Mouse (Mus musculus): ENCODE results near the gene Ssmem1. TPM values are rescaled to one million over a fixed set of nuclear protein-coding genes. Genes with fewer than 3 reads are reported as not detected.
A peak's percentile ranks its signal among the peaks of the same experiment; 100 is the strongest.

Ssmem1 gene
- polyA plus RNA-seq, 1 experiment from 2014 or later = 0.20 TPM

- H3K9ac ChIP-seq (ENCODE audit: low read length) = no peak overlapping the region
- H3K9me3 ChIP-seq (replicated peaks; ENCODE audit: control insufficient read depth, low read length) = no peaks in the 10 kb centered on the region
- WGBS = 81% methylated on average over 3 of the region's 3 CpGs
- no peak overlapping the region for H3K4me3 ChIP-seq (ENCODE audit: low read depth, low read length)
- ATAC-seq (no peak), DNase-seq (ENCODE audit: low spot score) (no peak)
- H3K4me1 ChIP-seq (ENCODE audit: control insufficient read depth, insufficient read depth, low read length) = no peaks in the 10 kb centered on the region; the same call in 1 of the 2 replicates
- H3K27ac ChIP-seq (ENCODE audit: low read depth, low read length) = no peak overlapping the region
- no peaks in the 10 kb centered on the region for H3K27me3 ChIP-seq (replicated peaks; ENCODE audit: control insufficient read depth, insufficient read depth, low read length)
- no peaks in the 10 kb centered on the region for H3K36me3 ChIP-seq (ENCODE audit: control insufficient read depth, insufficient read depth, low read length)
- no peak overlapping the region for H3K4me2 ChIP-seq (ENCODE audit: low read length)
These were observed 37.9 kb upstream of the Ssmem1 start for GRCm38 (mm10) chr6:30471706-30472105.

- Histone ChIP-seq H3K27ac (ENCODE audit: low read depth, low read length) (no peak overlapping the region; the same call in 1 of the 2 replicates), H3K4me1 (ENCODE audit: control insufficient read depth, insufficient read depth, low read length) (no peaks in the 10 kb centered on the region)
- no peak for ATAC-seq
These were observed 33.5 kb upstream of the Ssmem1 start for GRCm38 (mm10) chr6:30476025-30476765.

GRCm38 (mm10) chr6:30477210-30477714, 32.4 kb upstream of the Ssmem1 start:
- no peak overlapping the region for H3K4me3 ChIP-seq (ENCODE audit: low read depth, low read length)
- ATAC-seq (no peak), DNase-seq (ENCODE audit: low spot score) (no peak)
- H3K27me3 ChIP-seq (replicated peaks; ENCODE audit: control insufficient read depth, insufficient read depth, low read length) = no peaks in the 10 kb centered on the region
- WGBS = 81% methylated on average over 8 of the region's 8 CpGs
- H3K36me3 ChIP-seq (ENCODE audit: control insufficient read depth, insufficient read depth, low read length) = peaks cover 28% of the 10 kb centered on the region
- no peaks in the 10 kb centered on the region for H3K9me3 ChIP-seq (replicated peaks; ENCODE audit: control insufficient read depth, low read length)
- no peak overlapping the region for H3K9ac ChIP-seq (ENCODE audit: low read length)
- no peak overlapping the region for H3K27ac ChIP-seq (ENCODE audit: low read depth, low read length)
- no peak overlapping the region for H3K4me2 ChIP-seq (ENCODE audit: low read length)
- H3K4me1 ChIP-seq (ENCODE audit: control insufficient read depth, insufficient read depth, low read length) = no peaks in the 10 kb centered on the region

More at GRCm38 (mm10) chr6:30476025-30476765, 33.5 kb upstream of the Ssmem1 start:
- Histone ChIP-seq H3K4me3 (ENCODE audit: low read depth, low read length) (no peak overlapping the region), H3K9me3 (replicated peaks; ENCODE audit: control insufficient read depth, low read length) (no peaks in the 10 kb centered on the region), H3K9ac (ENCODE audit: low read length) (no peak overlapping the region), H3K27me3 (replicated peaks; ENCODE audit: control insufficient read depth, insufficient read depth, low read length) (no peaks in the 10 kb centered on the region), H3K36me3 (ENCODE audit: control insufficient read depth, insufficient read depth, low read length) (peaks cover 28% of the 10 kb centered on the region; the same call in 1 of the 2 replicates), H3K4me2 (ENCODE audit: low read length) (no peak overlapping the region)
- WGBS = 76% methylated on average over 10 of the region's 10 CpGs
- DNase-seq (ENCODE audit: low spot score) = no peak

GRCm38 (mm10) chr6:30477784-30478183, 31.9 kb upstream of the Ssmem1 start:
- H3K4me2 ChIP-seq (ENCODE audit: low read length) = no peak overlapping the region
- DNase-seq (ENCODE audit: low spot score) (no peak), ATAC-seq (no peak)
- no peak overlapping the region for H3K4me3 ChIP-seq (ENCODE audit: low read depth, low read length)
- no peaks in the 10 kb centered on the region for H3K9me3 ChIP-seq (replicated peaks; ENCODE audit: control insufficient read depth, low read length)
- H3K4me1 ChIP-seq (ENCODE audit: control insufficient read depth, insufficient read depth, low read length) = no peaks in the 10 kb centered on the region
- no peak overlapping the region for H3K9ac ChIP-seq (ENCODE audit: low read length)
- 89% methylated on average over 6 of the region's 6 CpGs for WGBS
- H3K27me3 ChIP-seq (replicated peaks; ENCODE audit: control insufficient read depth, insufficient read depth, low read length) = no peaks in the 10 kb centered on the region
- peaks cover 33% of the 10 kb centered on the region for H3K36me3 ChIP-seq (ENCODE audit: control insufficient read depth, insufficient read depth, low read length)
- no peak overlapping the region for H3K27ac ChIP-seq (ENCODE audit: low read depth, low read length)

GRCm38 (mm10) chr6:30479418-30479817, 30.2 kb upstream of the Ssmem1 start:
- no peak for DNase-seq (ENCODE audit: low spot score)
- no peak overlapping the region for H3K4me2 ChIP-seq (ENCODE audit: low read length)
- H3K9me3 ChIP-seq (replicated peaks; ENCODE audit: control insufficient read depth, low read length) = no peaks in the 10 kb centered on the region
- no peaks in the 10 kb centered on the region for H3K4me1 ChIP-seq (ENCODE audit: control insufficient read depth, insufficient read depth, low read length)
- 95% methylated on average over 3 of the region's 3 CpGs for WGBS
- peaks cover 47% of the 10 kb centered on the region for H3K36me3 ChIP-seq (ENCODE audit: control insufficient read depth, insufficient read depth, low read length)
- no peak overlapping the region for H3K27ac ChIP-seq (ENCODE audit: low read depth, low read length)
- no peak overlapping the region for H3K4me3 ChIP-seq (ENCODE audit: low read depth, low read length)
- H3K27me3 ChIP-seq (replicated peaks; ENCODE audit: control insufficient read depth, insufficient read depth, low read length) = no peaks in the 10 kb centered on the region
- H3K9ac ChIP-seq (ENCODE audit: low read length) = no peak overlapping the region
- ATAC-seq = no peak

GRCm38 (mm10) chr6:30482908-30483307, 26.7 kb upstream of the Ssmem1 start:
- 93% methylated on average over 2 of the region's 2 CpGs for WGBS

GRCm38 (mm10) chr6:30486504-30486903, 23.1 kb upstream of the Ssmem1 start:
- no peak overlapping the region for H3K4me3 ChIP-seq (ENCODE audit: low read depth, low read length)
- ATAC-seq (no peak), DNase-seq (ENCODE audit: low spot score) (no peak)
- 92% methylated on average over 6 of the region's 6 CpGs for WGBS
- H3K27ac ChIP-seq (ENCODE audit: low read depth, low read length) = no peak overlapping the region
- peaks cover 78% of the 10 kb centered on the region for H3K36me3 ChIP-seq (ENCODE audit: control insufficient read depth, insufficient read depth, low read length)
- no peak overlapping the region for H3K9ac ChIP-seq (ENCODE audit: low read length)
- H3K4me1 ChIP-seq (ENCODE audit: control insufficient read depth, insufficient read depth, low read length) = no peaks in the 10 kb centered on the region
- no peaks in the 10 kb centered on the region for H3K27me3 ChIP-seq (replicated peaks; ENCODE audit: control insufficient read depth, insufficient read depth, low read length)
- 0 out of 2 replicates have a peak, but pooled peaks cover 2% of the 10 kb centered on the region for H3K9me3 ChIP-seq (replicated peaks; ENCODE audit: control insufficient read depth, low read length)
- no peak overlapping the region for H3K4me2 ChIP-seq (ENCODE audit: low read length)

More at GRCm38 (mm10) chr6:30482908-30483307, 26.7 kb upstream of the Ssmem1 start:
- Histone ChIP-seq H3K9me3 (replicated peaks; ENCODE audit: control insufficient read depth, low read length) (0 out of 2 replicates have a peak, but pooled peaks cover 2% of the 10 kb centered on the region), H3K9ac (ENCODE audit: low read length) (no peak overlapping the region), H3K36me3 (ENCODE audit: control insufficient read depth, insufficient read depth, low read length) (peaks cover 77% of the 10 kb centered on the region), H3K27ac (ENCODE audit: low read depth, low read length) (no peak overlapping the region), H3K4me3 (ENCODE audit: low read depth, low read length) (no peak overlapping the region), H3K27me3 (replicated peaks; ENCODE audit: control insufficient read depth, insufficient read depth, low read length) (no peaks in the 10 kb centered on the region), H3K4me1 (ENCODE audit: control insufficient read depth, insufficient read depth, low read length) (no peaks in the 10 kb centered on the region), H3K4me2 (ENCODE audit: low read length) (no peak overlapping the region)
- ATAC-seq (no peak), DNase-seq (ENCODE audit: low spot score) (no peak)

- no peaks in the 10 kb centered on the region for H3K4me1 ChIP-seq (ENCODE audit: control insufficient read depth, insufficient read depth, low read length)
- H3K27me3 ChIP-seq (replicated peaks; ENCODE audit: control insufficient read depth, insufficient read depth, low read length) = no peaks in the 10 kb centered on the region
- H3K36me3 ChIP-seq (ENCODE audit: control insufficient read depth, insufficient read depth, low read length) = peaks cover 56% of the 10 kb centered on the region
- H3K9me3 ChIP-seq (replicated peaks; ENCODE audit: control insufficient read depth, low read length) = no peaks in the 10 kb centered on the region
- no peak for ATAC-seq
- 92% methylated on average over 3 of the region's 3 CpGs for WGBS
- H3K9ac ChIP-seq (ENCODE audit: low read length) = no peak overlapping the region
- no peak overlapping the region for H3K4me3 ChIP-seq (ENCODE audit: low read depth, low read length)
- H3K27ac ChIP-seq (ENCODE audit: low read depth, low read length) = no peak overlapping the region
- DNase-seq (ENCODE audit: low spot score) = no peak
- H3K4me2 ChIP-seq (ENCODE audit: low read length) = no peak overlapping the region
These were observed 10.6 kb upstream of the Ssmem1 start for GRCm38 (mm10) chr6:30499049-30499448.

GRCm38 (mm10) chr6:30508824-30509223, 825 bp upstream of the Ssmem1 start:
- Histone ChIP-seq H3K4me2 (ENCODE audit: low read length) (peak overlapping the region; percentile 64), H3K9ac (ENCODE audit: low read length) (peak overlapping the region; percentile 65), H3K9me3 (replicated peaks; ENCODE audit: control insufficient read depth, low read length) (no peaks in the 10 kb centered on the region), H3K27ac (ENCODE audit: low read depth, low read length) (peak overlapping the region; percentile 85), H3K36me3 (ENCODE audit: control insufficient read depth, insufficient read depth, low read length) (peaks cover 15% of the 10 kb centered on the region; the same call in 1 of the 2 replicates), H3K4me3 (ENCODE audit: low read depth, low read length) (peak overlapping the region; percentile 40), H3K4me1 (ENCODE audit: control insufficient read depth, insufficient read depth, low read length) (peaks cover 4% of the 10 kb centered on the region), H3K27me3 (replicated peaks; ENCODE audit: control insufficient read depth, insufficient read depth, low read length) (no peaks in the 10 kb centered on the region)
- ATAC-seq = no peak
- DNase-seq (ENCODE audit: low spot score) = peak; percentile 7
- 3% methylated on average over 2 of the region's 2 CpGs for WGBS

Data from forebrain, embryonic 14.5 days (tissue).